In the genomic region with DNA sequence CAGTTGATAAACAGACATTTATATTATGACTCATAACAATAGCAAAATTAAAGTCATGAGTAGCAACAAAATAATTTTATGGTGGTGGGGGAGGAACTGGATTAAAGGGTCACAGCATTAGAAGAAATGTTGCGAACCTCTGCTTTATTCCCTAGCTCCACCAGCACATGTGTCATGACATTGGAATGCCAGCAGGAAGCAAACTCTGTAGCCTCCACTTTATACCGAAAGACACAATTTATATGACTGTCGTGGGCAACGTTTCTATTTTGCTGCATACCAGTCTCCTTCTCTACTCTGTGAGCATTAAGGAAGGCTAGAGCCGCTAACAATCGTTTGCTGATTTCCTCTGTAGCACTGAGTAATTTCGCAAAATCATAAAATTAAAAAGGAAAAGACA, we compare ENCODE assay signal across 20 mouse cellular contexts. TPM values are rescaled to one million over a fixed set of nuclear protein-coding genes. Genes with fewer than 3 reads are reported as not detected.
DNase-seq lines count a peak whose midpoint lies in the region; ATAC-seq and TF ChIP-seq lines count a peak whose summit lies in the region.
"Had no signal": no experiment of that assay in that cellular context is flagged by ENCODE, and none has a peak within 500 bp of the region (broad histone marks: within the 10 kb centered on the region; RNA-seq: fewer than 3 reads in every experiment).

No protein-coding gene starts in this region.

- no peak overlapping the region for H3K9ac ChIP-seq in heart, embryonic 12.5 days
- H3K9ac ChIP-seq in kidney, postnatal 0 days (ENCODE audit: low read depth, low read length), result no peak overlapping the region
- no peak overlapping the region for H3K9ac ChIP-seq in limb, embryonic 14.5 days (ENCODE audit: low read depth, low read length, severe bottlenecking)
- H3K9ac ChIP-seq: hindbrain, embryonic 14.5 days; liver, embryonic 12.5 days had no signal

- no peak for TF ChIP-seq POLR2A in limb, embryonic 14.5 days (IDR thresholded peaks at IDR 0.05; ENCODE audit: borderline replicate concordance, extremely low read depth, insufficient read depth, insufficient read length)

- peak overlapping the region; percentile 78 for H3K27ac ChIP-seq in heart, embryonic 12.5 days (ENCODE audit: poor library complexity, severe bottlenecking)
- no peak overlapping the region for H3K27ac ChIP-seq in kidney, postnatal 0 days
- H3K27ac ChIP-seq in limb, embryonic 14.5 days (replicated peaks; ENCODE audit: low read depth, low read length), result no peak overlapping the region
- H3K27ac ChIP-seq: hindbrain, embryonic 14.5 days; liver, embryonic 12.5 days; macrophage had no signal

- H3K4me3 ChIP-seq in heart, embryonic 12.5 days, result no peak overlapping the region
- no peak overlapping the region for H3K4me3 ChIP-seq in kidney, postnatal 0 days (replicated peaks; ENCODE audit: low read depth, low read length)
- H3K4me3 ChIP-seq in limb, embryonic 14.5 days (replicated peaks; ENCODE audit: low read length), result no peak overlapping the region
- H3K4me3 ChIP-seq: erythroblast, embryonic 14.5 days; liver, embryonic 12.5 days had no signal

- no peaks in the 10 kb centered on the region for H3K27me3 ChIP-seq in heart, embryonic 12.5 days (replicated peaks)
- no peaks in the 10 kb centered on the region for H3K27me3 ChIP-seq in kidney, postnatal 0 days (ENCODE audit: insufficient read depth, low read length)
- no peaks in the 10 kb centered on the region for H3K27me3 ChIP-seq in limb, embryonic 14.5 days (ENCODE audit: control insufficient read depth, insufficient read depth, low read length)
- H3K27me3 ChIP-seq: liver, embryonic 12.5 days; Patski had no signal

- H3K4me1 ChIP-seq in heart, embryonic 12.5 days (replicated peaks), result peaks cover 36% of the 10 kb centered on the region
- H3K4me1 ChIP-seq in kidney, postnatal 0 days (replicated peaks; ENCODE audit: insufficient read depth, low read length), result no peaks in the 10 kb centered on the region
- H3K4me1 ChIP-seq in limb, embryonic 14.5 days (ENCODE audit: control insufficient read depth, insufficient read depth, low read length), result peaks cover 21% of the 10 kb centered on the region

- ATAC-seq in heart, embryonic 12.5 days (ENCODE audit: insufficient number of reproducible peaks, low FRiP score), result no peak
- ATAC-seq in kidney, postnatal 0 days (replicated peaks; ENCODE audit: low FRiP score, low read depth), result no peak; the same call in 1 of the 2 replicates
- no peak for ATAC-seq in limb, embryonic 14.5 days (ENCODE audit: low FRiP score, low read depth)
- ATAC-seq: activated CD4-positive, CD25-positive, alpha-beta regulatory T cell, adult 4 months; forebrain, embryonic 14.5 days; liver, embryonic 12.5 days; Patski had no signal

- no peaks in the 10 kb centered on the region for H3K9me3 ChIP-seq in heart, embryonic 12.5 days (replicated peaks)
- H3K9me3 ChIP-seq in kidney, postnatal 0 days (replicated peaks; ENCODE audit: low read length), result no peaks in the 10 kb centered on the region
- no peaks in the 10 kb centered on the region for H3K9me3 ChIP-seq in limb, embryonic 14.5 days (ENCODE audit: control insufficient read depth, low read length)
- H3K9me3 ChIP-seq: liver, embryonic 12.5 days had no signal

- no peaks in the 10 kb centered on the region for H3K36me3 ChIP-seq in heart, embryonic 12.5 days
- no peaks in the 10 kb centered on the region for H3K36me3 ChIP-seq in kidney, postnatal 0 days (ENCODE audit: insufficient read depth, low read length)
- no peaks in the 10 kb centered on the region for H3K36me3 ChIP-seq in limb, embryonic 14.5 days (ENCODE audit: control insufficient read depth, insufficient read depth, low read length)
- H3K36me3 ChIP-seq: liver, embryonic 12.5 days had no signal

- WGBS in heart, embryonic 12.5 days, result 44% methylated on average over 7 of the region's 7 CpGs
- WGBS in kidney, postnatal 0 days, result 47% methylated on average over 7 of the region's 7 CpGs
- WGBS in limb, embryonic 14.5 days, result 37% methylated on average over 7 of the region's 7 CpGs

- peak overlapping the region; percentile 44 for H3K4me2 ChIP-seq in heart, embryonic 12.5 days
- H3K4me2 ChIP-seq in kidney, postnatal 0 days (ENCODE audit: low read length), result no peak overlapping the region
- no peak overlapping the region for H3K4me2 ChIP-seq in limb, embryonic 14.5 days (replicated peaks; ENCODE audit: low read depth, low read length, severe bottlenecking)
- H3K4me2 ChIP-seq: hindbrain, embryonic 14.5 days; liver, embryonic 12.5 days; midbrain, embryonic 11.5 days had no signal

- DNase-seq in heart, adult 9 months (ENCODE audit: low spot score in 2 of 2), result no peak
- DNase-seq in kidney, postnatal 0 days (ENCODE audit: low spot score), result peak; percentile 44
- DNase-seq in kidney, postnatal 10 days, result no peak
- DNase-seq in Muller cell, postnatal 12 days (ENCODE audit: inconsistent ontology term), result peak; percentile 74
- peak; percentile 25 for DNase-seq in limb, embryonic 14.5 days (ENCODE audit: low spot score)
- DNase-seq in ovary, postnatal 10 days (ENCODE audit: low spot score), result no peak
- DNase-seq in right cerebral cortex, adult 18-20 months, result no peak
- DNase-seq: adrenal gland, postnatal 36 days; cerebellum, adult 2 months; kidney, adult 18-20 months; right cerebral cortex, postnatal 4 days had no signal

- TF ChIP-seq CTCF in kidney, postnatal 0 days (IDR thresholded peaks at IDR 0.05; ENCODE audit: low read depth), result no peak

RNA-seq across cellular contexts. Expression of a gene that starts 51.8 kb away (rescaled TPM):
- polyA plus RNA-seq in heart, embryonic 12.5 days (2016; fragmentation: Nextera tagmentation; extraction: Ambion mirVana), result 7.0 and 7.6 TPM in 2 replicates
- 4.5 and 5.2 TPM in 2 replicates for polyA plus RNA-seq in kidney, postnatal 0 days (2015; fragmentation: Nextera tagmentation; extraction: Ambion mirVana)
- polyA plus RNA-seq in limb, embryonic 14.5 days (2012; rRNA removed), result 25.0 and 28.5 TPM in 2 replicates
- polyA plus RNA-seq in limb, embryonic 14.5 days (2014; fragmentation: Nextera tagmentation; extraction: Ambion mirVana), result 16.5 and 19.4 TPM in 2 replicates
- polyA plus RNA-seq: activated CD4-positive, CD25-positive, alpha-beta regulatory T cell, adult 4 months had no signal

Comparison
In these comparisons a context has a peak if more than half of its experiments do, and no peak if none do; other contexts are left out.
1. DNase-seq: peak in kidney, postnatal 0 days (single experiment), Muller cell, postnatal 12 days (single experiment) and limb, embryonic 14.5 days (single experiment); none in heart, adult 9 months (0 of 2), kidney, postnatal 10 days (single experiment), ovary, postnatal 10 days (single experiment) and right cerebral cortex, adult 18-20 months (single experiment).